Mouse (Mus musculus) midbrain, embryonic 16.5 days (tissue): ENCODE results near the gene Pecam1. TPM values are rescaled to one million over a fixed set of nuclear protein-coding genes. Genes with fewer than 3 reads are reported as not detected.
"Not testable (repeated sequence)": the region's sequence is repeated elsewhere in the genome, so short reads cannot be mapped to it uniquely, and the experiment has no call there.

Experiments used
- ATAC-seq: fragments of 200-750 bp; cut with Nextera tagmentation; 2 replicates; pipeline ENCODE4 v1.8.0; 2017; ENCODE audit warnings: moderate TSS enrichment
- H3K27ac ChIP-seq: fragments of 300-500 bp; sonication (generic); 2 replicates; pipeline ENCODE4 v1.5.1; 2014; ENCODE audit warnings: mild to moderate bottlenecking, low read length, mixed read lengths
- H3K27me3 ChIP-seq: fragments of 300-500 bp; sonication (generic); 2 replicates; pipeline ENCODE4 v1.6.1; 2014; ENCODE audit warnings: low read depth, low read length, mixed read lengths; ENCODE audit not compliant: control insufficient read depth, insufficient read depth
- H3K36me3 ChIP-seq: fragments of 300-500 bp; sonication (generic); 2 replicates; pipeline ENCODE4 v1.6.1; 2014; ENCODE audit warnings: mild to moderate bottlenecking, low read length, moderate library complexity, mixed read lengths; ENCODE audit not compliant: control insufficient read depth, insufficient read depth
- H3K4me1 ChIP-seq: fragments of 300-500 bp; sonication (generic); 2 replicates; pipeline ENCODE4 v1.6.1; 2014; ENCODE audit warnings: mild to moderate bottlenecking, low read length, mixed read lengths; ENCODE audit not compliant: control insufficient read depth, insufficient read depth
- H3K4me2 ChIP-seq: fragments of 300-500 bp; sonication (generic); 2 replicates; pipeline ENCODE4 v1.6.1; 2014; ENCODE audit warnings: mild to moderate bottlenecking, low read length, mixed read lengths
- H3K4me3 ChIP-seq: fragments of 300-500 bp; sonication (generic); 2 replicates; pipeline ENCODE4 v1.5.1; 2014; ENCODE audit warnings: low read depth, mild to moderate bottlenecking, low read length, moderate library complexity, mixed read lengths
- H3K9ac ChIP-seq: fragments of 300-500 bp; sonication (generic); 2 replicates; pipeline ENCODE4 v1.6.1; 2014; ENCODE audit warnings: low read depth, low read length, mixed read lengths
- H3K9me3 ChIP-seq: fragments of 300-500 bp; sonication (generic); replicated peaks from 2 replicates; pipeline ENCODE4 v1.6.1; 2014; ENCODE audit warnings: mild to moderate bottlenecking, low read length, mixed read lengths; ENCODE audit not compliant: control insufficient read depth, poor library complexity, severe bottlenecking
- WGBS: fragments of 180-500 bp; shearing (Covaris S2); extraction: QIAGEN DNeasy Blood & Tissue Kit; methylation state at CpG from one replicate; pipeline ENCODE4 v1.1.7; 2014; 5-methylcytosine and 5-hydroxymethylcytosine counted together
- polyA plus RNA-seq: library from polyadenylated mRNA; unstranded; fragments of >200 nt; fragmentation: Nextera tagmentation; extraction: Ambion mirVana; gene quantifications from 2 replicates; pipeline ENCODE4 v1.2.1, GENCODE M21; 2015

The Pecam1 gene
- polyA plus RNA-seq, 1 experiment from 2014 or later = 14.1 TPM

GRCm38 (mm10) chr11:106784476-106784875 is 34.0 kb upstream of the Pecam1 start:
- Histone ChIP-seq H3K27ac (no peak overlapping the region), H3K4me1 (peaks cover 21% of the 10 kb centered on the region), H3K4me3 (no peak overlapping the region), H3K9ac (no peak overlapping the region), H3K27me3 (no peaks in the 10 kb centered on the region), H3K4me2 (no peak overlapping the region), H3K9me3 (no peaks in the 10 kb centered on the region), H3K36me3 (peaks cover 31% of the 10 kb centered on the region)
- ATAC-seq = no peak
- WGBS = 93% methylated on average over 2 of the region's 2 CpGs

- H3K4me3 ChIP-seq = no peak overlapping the region
- 83% methylated on average over 9 of the region's 9 CpGs for WGBS
- peaks cover 21% of the 10 kb centered on the region for H3K4me1 ChIP-seq
- H3K4me2 ChIP-seq = no peak overlapping the region
- no peak for ATAC-seq
- no peaks in the 10 kb centered on the region for H3K27me3 ChIP-seq
- no peaks in the 10 kb centered on the region for H3K9me3 ChIP-seq
- H3K36me3 ChIP-seq = peaks cover 31% of the 10 kb centered on the region
- H3K9ac ChIP-seq = no peak overlapping the region
- H3K27ac ChIP-seq = no peak overlapping the region
Measured at GRCm38 (mm10) chr11:106782841-106783764, 32.7 kb upstream of the Pecam1 start.

GRCm38 (mm10) chr11:106782271-106782670 is 31.8 kb upstream of the Pecam1 start:
- ATAC-seq, H3K9me3 ChIP-seq, H3K4me3 ChIP-seq, H3K4me2 ChIP-seq, H3K27ac ChIP-seq, H3K9ac ChIP-seq, H3K27me3 ChIP-seq: not testable (repeated sequence)
- 93% methylated on average over 7 of the region's 7 CpGs for WGBS
- peaks cover 31% of the 10 kb centered on the region for H3K36me3 ChIP-seq
- H3K4me1 ChIP-seq = peaks cover 26% of the 10 kb centered on the region

DNA sequence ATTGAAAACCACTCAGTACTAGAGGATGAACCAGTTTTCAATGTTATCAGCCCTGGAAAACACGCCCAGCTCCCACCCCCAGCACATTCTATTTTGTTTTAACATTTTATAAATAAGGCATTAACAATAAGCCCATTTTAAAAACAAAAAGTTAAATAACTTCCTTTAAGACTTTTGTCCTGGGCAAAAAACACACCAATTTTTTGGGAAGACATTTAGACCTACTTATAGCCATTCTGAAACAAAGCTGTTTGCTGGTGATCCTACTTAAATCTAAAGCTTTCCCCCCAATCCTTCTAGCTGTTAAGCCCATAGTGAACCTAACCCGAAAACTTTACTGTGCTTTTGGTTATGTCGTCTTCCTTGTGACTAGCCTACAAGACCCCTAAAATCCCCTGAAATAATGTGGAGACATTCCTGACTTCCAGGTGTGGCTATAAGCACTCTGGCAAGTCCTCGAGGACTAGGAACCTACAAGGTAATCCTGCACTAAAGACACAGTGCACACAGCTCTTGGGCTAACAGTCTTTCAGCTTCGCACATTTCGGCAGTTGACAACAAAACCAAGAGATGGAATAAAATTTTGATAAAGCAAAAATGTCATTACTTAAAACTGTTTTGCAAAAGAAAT is 30.3 kb upstream of the Pecam1 start:
- Histone ChIP-seq H3K27ac (no peak overlapping the region), H3K27me3 (no peaks in the 10 kb centered on the region), H3K4me1 (peaks cover 17% of the 10 kb centered on the region), H3K4me3 (no peak overlapping the region), H3K4me2 (no peak overlapping the region), H3K9me3 (no peaks in the 10 kb centered on the region), H3K36me3 (peaks cover 30% of the 10 kb centered on the region), H3K9ac (no peak overlapping the region)
- no peak for ATAC-seq
- WGBS = 73% methylated on average over 6 of the region's 6 CpGs

DNA sequence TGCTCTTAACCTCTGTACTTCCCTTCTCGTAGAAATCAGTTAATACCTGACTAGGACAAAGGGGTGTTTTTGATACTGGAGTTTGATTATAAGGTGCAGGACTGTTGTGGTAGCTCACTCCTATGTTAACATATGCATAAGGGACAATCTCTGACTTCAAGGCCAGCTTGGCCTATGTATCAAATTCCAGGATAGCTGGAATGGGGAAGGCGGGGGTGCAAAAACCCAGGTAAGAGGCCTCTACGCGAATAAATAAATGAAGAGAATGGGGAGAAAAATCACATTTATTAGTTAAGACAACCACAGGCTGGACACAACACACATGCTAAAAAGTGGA is 29.6 kb upstream of the Pecam1 start:
- Histone ChIP-seq H3K4me1 (peaks cover 10% of the 10 kb centered on the region), H3K27me3 (no peaks in the 10 kb centered on the region), H3K9me3 (no peaks in the 10 kb centered on the region), H3K36me3 (peaks cover 26% of the 10 kb centered on the region), H3K4me3 (no peak overlapping the region), H3K4me2 (no peak overlapping the region), H3K27ac (no peak overlapping the region; the same call in 1 of the 2 replicates), H3K9ac (no peak overlapping the region; the same call in 1 of the 2 replicates)
- WGBS = 71% methylated on average over 4 of the region's 4 CpGs
- ATAC-seq = no peak; the same call in 1 of the 2 replicates

DNA sequence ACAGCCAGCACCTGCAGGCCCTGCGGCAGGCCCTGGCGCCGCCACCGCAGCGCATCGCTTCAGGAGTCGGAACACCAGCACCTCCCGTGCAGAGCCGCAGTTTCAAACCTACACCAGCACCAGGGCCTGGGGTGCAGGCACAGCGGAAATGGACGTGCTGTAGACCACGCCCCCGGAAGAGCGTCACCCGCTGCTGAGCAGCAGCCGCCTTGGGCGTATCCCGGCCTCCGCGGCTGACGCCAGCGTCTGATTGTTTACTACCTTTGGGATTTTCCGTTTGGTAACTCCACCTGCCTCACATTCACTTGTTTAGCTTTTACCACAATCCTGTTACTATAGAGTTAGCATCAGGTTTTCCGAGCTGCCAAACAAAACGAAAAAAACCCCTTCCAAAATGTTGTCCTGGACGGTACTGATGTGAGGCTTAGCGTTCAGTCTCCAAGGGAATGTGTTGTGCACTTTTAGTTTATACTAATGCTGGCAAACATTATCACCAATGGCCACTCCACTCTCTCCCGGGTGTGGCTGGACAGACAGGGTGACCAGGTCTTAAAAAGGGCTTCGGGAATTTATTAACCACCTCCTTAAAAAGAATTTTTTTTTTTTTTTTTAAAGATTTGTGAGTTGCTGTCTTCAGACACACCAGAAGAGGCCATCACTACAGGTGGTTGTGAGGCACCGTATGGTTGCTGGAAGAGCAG is 29.1 kb upstream of the Pecam1 start, which contains the start of gene Polg2:
Gene Polg2, minus strand, starts transcription at position 150 of the 701 bp plus-strand sequence.
- H3K36me3 ChIP-seq = peaks cover 29% of the 10 kb centered on the region
- H3K4me2 ChIP-seq = peak within 1 kb of the TSS; percentile 88
- 2% methylated on average over 30 of the region's 30 CpGs for WGBS

GRCm38 (mm10) chr11:106778589-106779387 is 28.4 kb upstream of the Pecam1 start:
- H3K4me3 ChIP-seq = peak overlapping the region; percentile 73
- H3K4me1 ChIP-seq = peaks cover 9% of the 10 kb centered on the region; the same call in 1 of the 2 replicates
- peaks cover 24% of the 10 kb centered on the region for H3K36me3 ChIP-seq
- 3% methylated on average over 39 of the region's 39 CpGs for WGBS
- H3K27me3 ChIP-seq = no peaks in the 10 kb centered on the region
- peak; percentile 79 for ATAC-seq
- H3K4me2 ChIP-seq = peak overlapping the region; percentile 88
- peak overlapping the region; percentile 90 for H3K9ac ChIP-seq
- peak overlapping the region; percentile 93 for H3K27ac ChIP-seq
- no peaks in the 10 kb centered on the region for H3K9me3 ChIP-seq

More for the DNA sequence above, 29.1 kb upstream of the Pecam1 start, which contains the start of gene Polg2:
- Histone ChIP-seq H3K27ac (peak within 1 kb of the TSS; percentile 93), H3K4me3 (peak within 1 kb of the TSS; percentile 73), H3K4me1 (peaks cover 9% of the 10 kb centered on the region; the same call in 1 of the 2 replicates), H3K9me3 (no peaks in the 10 kb centered on the region), H3K9ac (peak within 1 kb of the TSS; percentile 90), H3K27me3 (no peaks in the 10 kb centered on the region)
- ATAC-seq = peak; percentile 99

DNA sequence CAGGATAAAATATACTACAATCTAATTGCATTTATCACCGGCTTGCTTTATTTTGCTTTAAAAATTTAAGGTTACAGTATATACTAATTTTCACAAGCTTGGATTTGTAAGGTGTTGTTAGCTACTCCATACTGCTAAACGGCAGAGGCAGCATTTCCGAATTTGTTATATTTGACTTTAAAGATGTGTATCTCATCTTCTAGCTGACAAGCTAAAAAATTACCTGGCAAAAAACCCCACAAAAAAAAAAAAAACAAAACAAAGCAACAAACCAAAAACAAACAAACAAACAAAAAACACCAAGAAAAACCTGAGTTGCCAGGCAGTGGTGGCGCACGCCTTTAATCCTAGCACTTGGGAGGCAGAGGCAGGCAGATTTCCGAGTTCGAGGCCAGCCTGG is 27.7 kb upstream of the Pecam1 start:
- Histone ChIP-seq H3K4me1 (peaks cover 9% of the 10 kb centered on the region; the same call in 1 of the 2 replicates), H3K4me2 (no peak overlapping the region), H3K36me3 (peaks cover 18% of the 10 kb centered on the region), H3K27me3 (no peaks in the 10 kb centered on the region), H3K9ac (no peak overlapping the region), H3K9me3 (no peaks in the 10 kb centered on the region), H3K4me3 (no peak overlapping the region), H3K27ac (no peak overlapping the region)
- 94% methylated on average over 7 of the region's 7 CpGs for WGBS
- ATAC-seq = no peak
